Comparison of ENCODE assay signal across 8 mouse cellular contexts in genomic region chr12:81844572-81844971, GRCm38 (mm10). TPM values are rescaled to one million over a fixed set of nuclear protein-coding genes. Genes with fewer than 3 reads are reported as not detected.
DNase-seq lines count a peak whose midpoint lies in the region; ATAC-seq and TF ChIP-seq lines count a peak whose summit lies in the region.

No protein-coding gene starts in this region.

- no peaks in the 10 kb centered on the region for H3K27me3 ChIP-seq in lung, embryonic 15.5 days
- no peaks in the 10 kb centered on the region for H3K27me3 ChIP-seq in forebrain, embryonic 15.5 days
- no peaks in the 10 kb centered on the region for H3K27me3 ChIP-seq in limb, embryonic 14.5 days (ENCODE audit: control insufficient read depth, insufficient read depth, low read length)
- no peaks in the 10 kb centered on the region for H3K27me3 ChIP-seq in neural tube, embryonic 15.5 days (replicated peaks)

- 28% methylated on average over 13 of the region's 13 CpGs for WGBS in lung, embryonic 15.5 days
- WGBS in forebrain, embryonic 15.5 days: 57% methylated on average over 13 of the region's 13 CpGs
- WGBS in limb, embryonic 14.5 days: 46% methylated on average over 13 of the region's 13 CpGs
- 54% methylated on average over 13 of the region's 13 CpGs for WGBS in neural tube, embryonic 15.5 days

- H3K9ac ChIP-seq in lung, embryonic 15.5 days: no peak overlapping the region
- no peak overlapping the region for H3K9ac ChIP-seq in forebrain, embryonic 15.5 days (replicated peaks)
- H3K9ac ChIP-seq in limb, embryonic 14.5 days (ENCODE audit: low read depth, low read length, severe bottlenecking): no peak overlapping the region
- no peak overlapping the region for H3K9ac ChIP-seq in neural tube, embryonic 15.5 days (replicated peaks)

- H3K4me3 ChIP-seq in lung, embryonic 15.5 days: peak overlapping the region; percentile 12; the same call in 1 of the 2 replicates
- H3K4me3 ChIP-seq in forebrain, embryonic 15.5 days: no peak overlapping the region
- H3K4me3 ChIP-seq in limb, embryonic 14.5 days (replicated peaks; ENCODE audit: low read length): no peak overlapping the region
- no peak overlapping the region for H3K4me3 ChIP-seq in neural tube, embryonic 15.5 days (replicated peaks)

- peak overlapping the region; percentile 48 for H3K4me2 ChIP-seq in lung, embryonic 15.5 days
- peak overlapping the region; percentile 13; the same call in 1 of the 2 replicates for H3K4me2 ChIP-seq in forebrain, embryonic 15.5 days (replicated peaks)
- H3K4me2 ChIP-seq in limb, embryonic 14.5 days (replicated peaks; ENCODE audit: low read depth, low read length, severe bottlenecking): peak overlapping the region; percentile 20
- H3K4me2 ChIP-seq in neural tube, embryonic 15.5 days: peak overlapping the region; percentile 41

- H3K9me3 ChIP-seq in lung, embryonic 15.5 days: no peaks in the 10 kb centered on the region
- no peaks in the 10 kb centered on the region for H3K9me3 ChIP-seq in forebrain, embryonic 15.5 days
- H3K9me3 ChIP-seq in limb, embryonic 14.5 days (ENCODE audit: control insufficient read depth, low read length): no peaks in the 10 kb centered on the region
- H3K9me3 ChIP-seq in neural tube, embryonic 15.5 days (replicated peaks): no peaks in the 10 kb centered on the region

- H3K36me3 ChIP-seq in lung, embryonic 15.5 days: no peaks in the 10 kb centered on the region
- no peaks in the 10 kb centered on the region for H3K36me3 ChIP-seq in forebrain, embryonic 15.5 days
- H3K36me3 ChIP-seq in limb, embryonic 14.5 days (ENCODE audit: control insufficient read depth, insufficient read depth, low read length): no peaks in the 10 kb centered on the region
- no peaks in the 10 kb centered on the region for H3K36me3 ChIP-seq in neural tube, embryonic 15.5 days

- no peak for TF ChIP-seq POLR2A in limb, embryonic 14.5 days (IDR thresholded peaks at IDR 0.05; ENCODE audit: borderline replicate concordance, extremely low read depth, insufficient read depth, insufficient read length)

- DNase-seq in lung, postnatal 14 days: no peak
- DNase-seq in limb, embryonic 14.5 days (ENCODE audit: low spot score): no peak
- DNase-seq in urinary bladder, postnatal 36 days (ENCODE audit: low spot score in 2 of 2): no peak
- DNase-seq in thymus, postnatal 36 days: no peak
- no peak for DNase-seq in ovary, adult 18-20 months (ENCODE audit: low spot score)

- ATAC-seq in lung, embryonic 15.5 days (ENCODE audit: borderline replicate concordance, extremely low read depth, low FRiP score, low TSS enrichment): no peak
- no peak for ATAC-seq in forebrain, embryonic 15.5 days (replicated peaks)
- ATAC-seq in limb, embryonic 14.5 days (ENCODE audit: low FRiP score, low read depth): no peak
- no peak for ATAC-seq in neural tube, embryonic 15.5 days (ENCODE audit: low FRiP score)

- no peak overlapping the region for H3K27ac ChIP-seq in lung, embryonic 15.5 days
- no peak overlapping the region for H3K27ac ChIP-seq in forebrain, embryonic 15.5 days (replicated peaks)
- no peak overlapping the region for H3K27ac ChIP-seq in limb, embryonic 14.5 days (replicated peaks; ENCODE audit: low read depth, low read length)
- H3K27ac ChIP-seq in neural tube, embryonic 15.5 days (replicated peaks): no peak overlapping the region

- H3K4me1 ChIP-seq in lung, embryonic 15.5 days: peaks cover 17% of the 10 kb centered on the region; the same call in 1 of the 2 replicates
- H3K4me1 ChIP-seq in forebrain, embryonic 15.5 days: peaks cover 14% of the 10 kb centered on the region
- H3K4me1 ChIP-seq in limb, embryonic 14.5 days (ENCODE audit: control insufficient read depth, insufficient read depth, low read length): 0 out of 2 replicates have a peak, but pooled peaks cover 6% of the 10 kb centered on the region
- peaks cover 17% of the 10 kb centered on the region for H3K4me1 ChIP-seq in neural tube, embryonic 15.5 days

RNA-seq across cellular contexts. Expression of gene Pcnx, which starts 15.3 kb away (rescaled TPM):
- 11.8 and 12.0 TPM in 2 replicates for polyA plus RNA-seq in lung, embryonic 15.5 days (2015; fragmentation: Nextera tagmentation; extraction: Ambion mirVana)
- 12.6 and 14.2 TPM in 2 replicates for polyA plus RNA-seq in forebrain, embryonic 15.5 days (2015; fragmentation: Nextera tagmentation; extraction: Ambion mirVana)
- polyA plus RNA-seq in limb, embryonic 14.5 days (2012; rRNA removed): 32.5 and 36.6 TPM in 2 replicates
- polyA plus RNA-seq in limb, embryonic 14.5 days (2014; fragmentation: Nextera tagmentation; extraction: Ambion mirVana): 18.4 and 20.0 TPM in 2 replicates
- polyA plus RNA-seq in neural tube, embryonic 15.5 days (2015; fragmentation: Nextera tagmentation; extraction: Ambion mirVana): 7.3 and 9.6 TPM in 2 replicates
